Mouse (Mus musculus) naive thymus-derived CD4-positive, alpha-beta T cell, adult 2 months (primary cell): ENCODE results near the gene Lig4.

Source experiments
- DNase-seq: peaks from one replicate; pipeline ENCODE4 v3.0.0-alpha.2; 2011; ENCODE audit warnings: low read depth

Lig4 gene

DNA sequence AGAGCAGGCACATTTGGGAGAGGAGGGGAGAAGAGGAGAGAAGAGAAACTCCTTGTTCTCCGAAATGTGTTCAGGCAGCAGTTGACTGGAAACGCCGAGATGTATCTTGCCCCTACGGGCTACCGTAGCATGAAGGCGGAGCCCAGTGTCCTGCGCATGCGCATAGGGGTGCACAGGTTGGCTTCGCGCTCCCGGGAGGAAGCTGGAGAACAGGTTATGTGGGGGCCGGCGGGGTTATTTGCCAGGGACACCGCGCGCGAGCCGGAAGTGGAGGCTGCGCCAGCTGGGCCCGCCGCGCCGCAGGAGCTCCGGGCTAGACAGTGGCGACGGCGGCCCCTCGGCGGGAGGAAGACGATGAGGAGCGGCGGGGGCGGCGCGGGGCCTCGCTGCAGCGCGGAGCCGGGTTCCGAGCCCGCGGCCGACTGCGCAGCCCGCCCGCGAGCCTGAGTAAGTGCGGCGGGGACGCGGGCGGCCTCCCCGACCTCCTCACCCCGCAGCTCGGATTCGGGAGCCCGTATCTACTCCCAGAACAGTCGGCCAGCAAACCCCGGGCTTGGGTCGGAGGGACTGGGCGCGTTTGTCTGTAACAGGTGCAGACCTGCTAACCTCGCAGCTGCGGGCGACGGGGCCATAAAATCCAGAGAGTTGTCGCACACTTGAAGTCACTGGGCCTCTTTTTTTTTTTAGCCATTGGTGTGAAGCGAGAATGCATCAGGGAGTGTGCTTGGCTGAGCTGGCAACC lies at the start of gene Lig4, which contains the start of gene Abhd13:
Gene Lig4 (minus strand): TSS at position 114 of the 742 bp plus-strand sequence.
Gene Abhd13 (plus strand): TSS at position 135 of the 742 bp plus-strand sequence.
- DNase-seq, result peak; percentile 98

GRCm38 (mm10) chr8:10017231-10017630 lies 39.7 kb upstream of the Lig4 start:
- no peak for DNase-seq

DNA sequence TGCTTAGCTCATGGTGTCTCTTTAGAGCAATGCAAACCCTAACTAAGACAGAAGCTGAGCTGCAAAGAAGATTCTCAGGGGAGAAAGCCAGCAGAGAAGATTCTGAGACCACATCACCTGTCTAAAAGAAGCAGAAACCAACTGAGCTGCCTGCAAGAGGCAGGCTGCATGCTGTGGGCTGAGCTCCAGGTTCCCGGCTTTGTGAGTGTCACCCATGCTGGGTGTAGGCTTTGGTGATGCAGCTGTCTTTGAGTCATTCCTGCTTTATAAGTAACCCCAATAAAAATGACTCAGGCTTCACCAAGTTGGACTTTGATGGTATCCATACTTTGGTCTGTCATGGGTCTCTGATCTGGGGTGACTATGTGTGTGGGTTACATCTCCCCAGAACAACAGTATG lies 38.8 kb upstream of the Lig4 start:
- no peak for DNase-seq

GRCm38 (mm10) chr8:10007660-10008028 lies 30.2 kb upstream of the Lig4 start:
- DNase-seq, result no peak

DNA sequence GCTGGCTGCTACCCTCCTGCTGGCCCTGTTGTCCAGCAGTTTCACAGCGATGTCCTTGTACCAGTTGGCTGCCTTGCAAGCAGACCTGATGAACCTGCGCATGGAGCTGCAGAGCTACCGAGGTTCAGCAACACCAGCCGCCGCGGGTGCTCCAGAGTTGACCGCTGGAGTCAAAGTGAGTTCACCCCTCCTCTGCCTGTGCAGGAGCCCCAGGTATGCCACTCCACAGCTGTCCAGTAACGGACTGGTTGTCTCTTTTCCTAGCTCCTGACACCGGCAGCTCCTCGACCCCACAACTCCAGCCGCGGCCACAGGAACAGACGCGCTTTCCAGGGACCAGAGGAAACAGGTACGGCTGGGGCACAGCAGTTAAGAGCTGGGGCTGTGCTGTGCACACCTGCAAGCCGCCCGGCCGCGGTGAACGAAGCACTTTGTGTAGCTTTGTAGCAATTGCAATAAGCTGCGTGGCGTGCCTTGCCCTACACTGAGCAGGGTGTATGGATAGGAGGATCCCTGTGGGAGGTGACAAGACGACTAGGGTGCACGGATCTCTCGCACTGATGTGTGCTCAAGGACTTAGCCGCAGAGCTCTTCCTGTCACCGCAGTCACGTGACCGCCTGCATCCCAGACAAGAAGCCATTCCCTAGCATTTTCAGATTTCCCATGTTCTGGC lies 29.6 kb upstream of the Lig4 start:
- DNase-seq, result no peak

DNA sequence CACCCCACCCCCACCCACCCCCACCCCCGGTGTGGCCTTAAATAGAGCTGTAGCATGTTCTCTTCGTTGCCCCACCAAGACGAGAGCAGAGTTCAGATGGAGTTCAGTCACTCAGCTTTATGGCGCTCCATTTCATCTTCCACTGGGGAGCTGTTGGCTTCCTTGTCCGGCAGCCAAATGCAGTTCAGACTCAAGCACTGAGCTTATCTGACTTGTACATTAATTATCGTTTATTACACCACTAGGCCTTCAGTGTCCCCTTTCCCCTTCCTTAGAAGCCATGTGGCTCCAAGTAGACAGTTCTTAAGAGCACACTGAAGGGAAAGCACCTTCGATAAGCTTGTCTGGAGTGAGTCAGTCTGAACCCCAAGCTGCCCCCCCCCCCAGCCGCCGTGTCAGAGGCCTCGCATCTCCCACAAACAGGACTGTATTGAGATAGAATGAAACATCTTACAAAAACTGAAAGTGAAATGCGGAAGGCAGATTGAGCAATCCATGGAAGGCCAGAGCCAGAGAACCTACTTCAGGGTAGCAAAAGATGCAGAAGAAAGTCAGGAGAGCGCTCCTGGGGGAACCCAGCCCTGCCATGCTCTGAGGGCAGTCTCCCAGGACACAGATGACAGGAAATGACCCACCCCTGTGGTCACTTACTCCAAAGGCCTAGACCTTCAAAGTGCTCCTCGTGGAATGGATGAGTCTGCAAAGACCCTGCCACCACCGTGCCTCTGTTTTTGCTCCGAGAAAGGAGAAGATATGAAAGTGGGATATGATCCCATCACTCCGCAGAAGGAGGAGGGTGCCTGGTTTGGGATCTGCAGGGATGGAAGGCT lies 28.9 kb upstream of the Lig4 start, which contains the start of gene Tnfsf13b:
Gene Tnfsf13b (plus strand): TSS at position 312 of the 830 bp plus-strand sequence.
- DNase-seq, result no peak

GRCm38 (mm10) chr8:10004115-10004514 lies 26.6 kb upstream of the Lig4 start:
- DNase-seq, result no peak

GRCm38 (mm10) chr8:9980188-9980587 lies 2.7 kb upstream of the Lig4 start:
- DNase-seq, result no peak

- no peak for DNase-seq
Measured at GRCm38 (mm10) chr8:9979746-9980145, 2.3 kb upstream of the Lig4 start.

DNA sequence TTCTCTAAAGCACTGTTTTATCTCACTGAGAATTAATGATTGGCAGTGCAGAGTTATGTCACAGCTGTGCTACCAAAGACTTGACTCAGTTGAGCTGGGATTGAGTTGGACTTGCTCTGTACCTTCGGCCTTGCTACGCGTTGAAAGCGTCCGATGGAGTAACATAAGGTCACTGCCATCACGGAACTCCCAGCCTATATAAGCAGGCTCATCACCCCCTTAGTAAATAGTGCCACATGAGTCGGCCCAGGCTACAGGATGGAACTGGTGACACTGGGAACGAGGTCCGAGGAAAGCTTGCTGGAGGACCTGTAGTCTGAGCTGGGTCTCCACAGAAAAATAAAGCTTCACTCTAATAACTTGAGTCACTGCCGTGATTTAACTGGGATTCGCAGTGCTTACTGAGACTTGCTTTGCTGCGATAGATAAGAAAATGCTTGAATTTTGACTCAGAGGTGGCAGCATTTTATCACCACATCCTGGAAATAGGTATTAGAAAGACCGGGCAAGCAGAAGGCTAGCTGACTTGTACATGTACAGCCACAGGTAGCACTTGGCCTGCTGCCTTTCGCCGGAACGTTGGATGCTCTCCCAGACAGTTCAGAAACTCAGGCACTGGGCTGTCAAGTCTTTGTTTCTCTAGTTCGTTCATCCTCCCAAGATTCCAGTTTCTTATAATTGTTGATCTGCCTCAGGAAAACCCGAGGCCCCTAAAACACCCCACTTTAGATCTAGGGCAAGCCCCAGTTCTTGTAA lies 1.2 kb upstream of the Lig4 start:
- DNase-seq, result peak; percentile 18

DNA sequence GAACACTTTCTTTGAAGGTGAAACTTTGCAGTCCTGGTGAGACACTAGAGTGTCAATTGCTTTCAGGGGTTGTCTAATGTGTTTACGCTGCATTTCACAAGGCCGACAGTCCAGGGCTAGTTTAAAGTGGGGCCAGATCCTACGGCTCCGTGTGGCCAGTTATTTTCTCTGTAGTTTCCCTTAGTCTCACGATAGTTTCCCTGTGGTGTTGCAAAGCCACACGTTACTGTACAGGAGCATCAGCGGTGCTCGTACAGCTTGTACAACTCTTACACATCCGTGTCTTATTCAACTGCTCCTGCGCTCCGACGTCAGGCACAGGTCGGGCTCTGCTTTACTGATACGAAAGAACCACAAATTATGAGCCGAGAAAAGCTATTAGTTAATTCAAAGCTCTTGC lies 470 bp downstream of the Lig4 start:
- peak; percentile 36 for DNase-seq

GRCm38 (mm10) chr8:9975898-9976611 lies 1.4 kb downstream of the Lig4 start:
- peak; percentile 98 for DNase-seq

DNA sequence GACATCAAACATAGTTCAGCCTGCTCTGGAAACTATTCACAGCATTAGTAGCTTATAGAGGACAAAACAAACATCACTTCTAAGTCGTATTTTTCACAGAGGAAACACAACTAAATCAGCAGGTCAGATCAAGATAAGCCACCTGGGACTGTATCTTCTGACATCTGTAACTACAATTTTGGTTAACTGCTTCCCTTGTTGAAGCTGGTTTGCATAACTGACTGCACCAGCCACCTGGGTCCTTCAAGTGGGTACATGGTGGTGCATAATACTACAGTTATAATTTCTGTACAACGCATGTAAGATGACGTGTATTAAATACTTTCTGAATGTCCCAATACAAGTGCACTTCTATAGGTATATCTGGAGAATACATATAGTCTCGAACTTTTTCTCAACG lies 2.2 kb downstream of the Lig4 start:
- peak; percentile 26 for DNase-seq

DNA sequence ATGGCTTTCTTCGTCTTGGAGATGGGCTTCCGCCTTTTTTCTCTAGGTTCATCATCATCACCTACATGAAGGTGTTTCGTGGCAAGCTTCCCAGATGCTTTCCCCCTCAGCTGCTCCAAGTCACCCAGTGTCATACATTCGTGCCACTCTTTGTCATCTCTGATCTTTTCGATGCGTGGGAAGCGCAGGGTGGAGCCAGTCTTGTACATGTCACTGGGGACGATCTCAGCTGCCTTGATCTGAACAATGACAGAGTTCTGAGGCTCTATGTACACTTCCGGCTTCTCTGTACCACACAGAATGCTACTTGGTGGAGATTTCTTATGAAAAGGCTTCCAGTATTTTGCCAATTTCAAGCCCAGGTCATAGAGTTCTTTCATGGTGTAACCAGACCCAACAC lies 5.6 kb downstream of the Lig4 start:
- DNase-seq, result peak; percentile 68

- no peak for DNase-seq
Measured at GRCm38 (mm10) chr8:9959919-9960318, 17.6 kb downstream of the Lig4 start.

- no peak for DNase-seq
Measured at GRCm38 (mm10) chr8:9958338-9958737, 19.1 kb downstream of the Lig4 start.

DNA sequence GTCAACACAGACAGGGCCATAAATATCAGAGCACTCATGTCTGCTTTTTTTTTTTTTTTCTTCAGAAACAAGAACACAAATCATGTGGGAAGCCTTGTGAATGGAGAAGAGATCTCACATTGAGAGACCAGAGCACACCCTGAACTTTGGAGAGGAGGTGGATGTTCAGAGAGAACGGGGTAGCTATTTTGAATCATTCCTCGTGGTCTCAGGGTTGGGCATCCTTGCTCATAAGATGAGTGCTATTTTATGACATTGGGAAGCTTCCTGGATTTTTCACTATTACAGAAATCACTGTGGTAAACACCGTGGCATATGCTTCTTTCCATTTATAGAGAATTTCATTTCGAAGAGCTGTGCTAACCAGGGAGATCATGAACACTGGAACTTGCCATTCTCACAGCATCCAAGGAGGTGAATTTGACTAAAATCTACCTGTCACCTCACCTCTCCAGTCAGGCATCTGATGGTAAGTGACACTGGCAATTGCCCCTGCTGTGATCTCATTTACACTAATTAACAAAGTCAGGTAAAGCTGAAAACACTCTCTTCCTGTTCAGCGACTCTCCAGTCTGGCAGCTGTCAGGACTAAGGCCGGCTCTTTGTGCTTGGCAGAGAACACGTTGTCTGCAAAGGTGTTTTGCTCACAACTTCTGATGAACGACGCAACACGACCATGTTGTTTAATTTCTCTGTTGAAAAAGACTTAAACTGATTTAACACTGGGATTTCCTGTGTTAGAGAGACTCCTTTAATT lies 28.2 kb downstream of the Lig4 start:
- no peak for DNase-seq

DNA sequence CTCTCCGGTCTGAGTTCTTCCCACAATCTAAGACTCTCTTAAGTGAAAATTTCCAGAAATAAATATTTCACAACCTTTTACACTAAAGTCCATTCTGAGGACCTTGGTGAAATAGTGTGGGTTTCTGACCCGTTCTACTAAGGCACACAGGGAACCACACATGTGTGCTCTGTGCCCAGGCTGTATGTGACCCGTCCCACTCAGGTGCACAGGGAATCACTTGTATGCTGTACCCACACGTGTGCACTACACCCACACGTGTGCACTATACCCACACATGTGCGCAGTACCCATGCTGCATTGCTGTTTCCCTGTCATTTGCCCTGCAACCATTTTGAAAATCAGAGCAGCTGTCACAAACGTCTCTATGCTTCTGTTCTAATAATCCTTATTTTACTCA lies 41.9 kb downstream of the Lig4 start:
- DNase-seq, result peak; percentile 3

- peak; percentile 54 for DNase-seq
Measured at GRCm38 (mm10) chr8:9934891-9935565, 42.5 kb downstream of the Lig4 start.

DNA sequence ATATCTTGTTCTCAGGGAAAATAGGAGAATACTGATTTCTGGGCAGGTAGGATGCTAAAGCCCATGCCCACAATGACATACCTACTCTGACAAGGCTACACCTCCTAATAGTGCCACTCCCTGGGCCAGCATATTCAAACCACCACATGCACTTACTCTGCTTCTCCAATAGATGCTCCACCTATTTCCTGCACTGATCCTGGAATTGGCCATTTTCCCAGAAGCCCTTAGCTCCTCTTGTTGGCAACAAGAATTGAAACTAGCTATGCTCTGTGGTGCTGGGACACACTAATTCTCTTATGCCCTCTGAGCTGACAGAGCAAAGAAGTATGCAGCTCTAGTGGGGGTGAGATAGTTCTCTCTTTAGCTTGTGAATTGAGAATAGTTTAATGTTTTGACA lies 44.8 kb downstream of the Lig4 start:
- DNase-seq, result no peak
